Mouse (Mus musculus) testis, adult 2 months (tissue): ENCODE data around the gene Ndrg3.

Experiments used
- CTCF ChIP-seq: fragments of 200-500 bp; IDR thresholded peaks from 2 replicates; pipeline ENCODE4 v1.5.1; 2012; ENCODE audit warnings: low read depth, mild to moderate bottlenecking, inconsistent platforms, low read length, moderate library complexity; ENCODE audit not compliant: control insufficient read depth, insufficient read depth, insufficient replicate concordance
- POLR2A ChIP-seq: fragments of 200-500 bp; IDR thresholded peaks from 2 replicates; pipeline ENCODE4 v1.6.1; 2012; ENCODE audit warnings: low read depth, mild to moderate bottlenecking, inconsistent platforms, low read length, moderate library complexity; ENCODE audit not compliant: control insufficient read depth

- TF ChIP-seq CTCF (no peak), POLR2A (no peak)
Measured at GRCm38 (mm10) chr2:157021156-157021555, 29.3 kb upstream of the Ndrg3 start.
